Mouse (Mus musculus) retina, postnatal 1 day (tissue): ENCODE results near the gene Ldhb.
A peak's percentile ranks its signal among the peaks of the same experiment; 100 is the strongest.
"Not testable (repeated sequence)": the region's sequence is repeated elsewhere in the genome, so short reads cannot be mapped to it uniquely, and the experiment has no call there.

Experiments used
- DNase-seq: peaks from one replicate; pipeline ENCODE4 v3.0.0-alpha.2; 2012

Ldhb gene

GRCm38 (mm10) chr6:142507785-142508162, at the start of gene Ldhb:
Ldhb (minus strand) TSS chr6:142507957.
- DNase-seq: peak; percentile 93

- DNase-seq: no peak
Observed at GRCm38 (mm10) chr6:142555988-142556387, 48.2 kb upstream of the Ldhb start.

GRCm38 (mm10) chr6:142551482-142551881, 43.7 kb upstream of the Ldhb start:
- no peak for DNase-seq

GRCm38 (mm10) chr6:142550871-142551270, 43.1 kb upstream of the Ldhb start:
- DNase-seq: no peak

GRCm38 (mm10) chr6:142548377-142548776, 40.6 kb upstream of the Ldhb start:
- DNase-seq: no peak

- peak; percentile 32 for DNase-seq
Observed at GRCm38 (mm10) chr6:142545132-142545531, 37.4 kb upstream of the Ldhb start.

GRCm38 (mm10) chr6:142543648-142544047, 35.9 kb upstream of the Ldhb start:
- no peak for DNase-seq

- no peak for DNase-seq
Observed at GRCm38 (mm10) chr6:142542800-142543175, 35.0 kb upstream of the Ldhb start.

- no peak for DNase-seq
Observed at GRCm38 (mm10) chr6:142542082-142542799, 34.5 kb upstream of the Ldhb start.

GRCm38 (mm10) chr6:142540561-142541160, 32.9 kb upstream of the Ldhb start:
- DNase-seq: no peak

- DNase-seq: no peak
Observed at GRCm38 (mm10) chr6:142540131-142540530, 32.4 kb upstream of the Ldhb start.

- DNase-seq: no peak
Observed at GRCm38 (mm10) chr6:142538503-142538902, 30.7 kb upstream of the Ldhb start.

GRCm38 (mm10) chr6:142533412-142533811, 25.7 kb upstream of the Ldhb start:
- no peak for DNase-seq

GRCm38 (mm10) chr6:142532686-142533085, 24.9 kb upstream of the Ldhb start:
- no peak for DNase-seq

- no peak for DNase-seq
Observed at GRCm38 (mm10) chr6:142532141-142532540, 24.4 kb upstream of the Ldhb start.

- DNase-seq: no peak
Observed at GRCm38 (mm10) chr6:142530378-142530777, 22.6 kb upstream of the Ldhb start.

- no peak for DNase-seq
Observed at GRCm38 (mm10) chr6:142529680-142530079, 21.9 kb upstream of the Ldhb start.

- no peak for DNase-seq
Observed at GRCm38 (mm10) chr6:142527931-142528562, 20.3 kb upstream of the Ldhb start.

GRCm38 (mm10) chr6:142524635-142525308, 17.0 kb upstream of the Ldhb start:
- DNase-seq: peak; percentile 82

- DNase-seq: no peak
Observed at GRCm38 (mm10) chr6:142521591-142522110, 13.9 kb upstream of the Ldhb start.

- peak; percentile 78 for DNase-seq
Observed at GRCm38 (mm10) chr6:142519110-142519509, 11.4 kb upstream of the Ldhb start.

GRCm38 (mm10) chr6:142515379-142515778, 7.6 kb upstream of the Ldhb start:
- not testable (repeated sequence) for DNase-seq

GRCm38 (mm10) chr6:142514912-142515311, 7.2 kb upstream of the Ldhb start:
- peak; percentile 62 for DNase-seq
